Mouse (Mus musculus) testis, adult 2 months (tissue): ENCODE measurements around the gene B4galnt4. TPM values are rescaled to one million over a fixed set of nuclear protein-coding genes. Genes with fewer than 3 reads are reported as not detected.

Experiments
- H3K27ac ChIP-seq: fragments of 200-500 bp; 2 replicates; pipeline ENCODE4 v1.5.1; 2012; ENCODE audit warnings: low read depth, low read length; ENCODE audit not compliant: control insufficient read depth, insufficient read depth
- H3K27me3 ChIP-seq: fragments of 200-500 bp; 2 replicates; pipeline ENCODE4 v1.6.1; 2012; ENCODE audit warnings: mild to moderate bottlenecking, low read length, moderate library complexity; ENCODE audit not compliant: control insufficient read depth, insufficient read depth
- H3K36me3 ChIP-seq: fragments of 200-500 bp; 2 replicates; pipeline ENCODE4 v1.6.1; 2012; ENCODE audit warnings: mild to moderate bottlenecking, low read length; ENCODE audit not compliant: control insufficient read depth, insufficient read depth
- H3K4me1 ChIP-seq: fragments of 200-500 bp; 2 replicates; pipeline ENCODE4 v1.6.1; 2012; ENCODE audit warnings: low read length; ENCODE audit not compliant: control insufficient read depth, insufficient read depth
- H3K4me3 ChIP-seq: fragments of 200-500 bp; 2 replicates; pipeline ENCODE4 v1.5.1; 2012; ENCODE audit warnings: low read depth, mild to moderate bottlenecking, low read length, moderate library complexity, mixed read lengths; ENCODE audit not compliant: control insufficient read depth
- CTCF ChIP-seq: fragments of 200-500 bp; IDR thresholded peaks from 2 replicates; pipeline ENCODE4 v1.5.1; 2012; ENCODE audit warnings: low read depth, mild to moderate bottlenecking, inconsistent platforms, low read length, moderate library complexity; ENCODE audit not compliant: control insufficient read depth, insufficient read depth, insufficient replicate concordance
- POLR2A ChIP-seq: fragments of 200-500 bp; IDR thresholded peaks from 2 replicates; pipeline ENCODE4 v1.6.1; 2012; ENCODE audit warnings: low read depth, mild to moderate bottlenecking, inconsistent platforms, low read length, moderate library complexity; ENCODE audit not compliant: control insufficient read depth
- polyA plus RNA-seq: library from polyadenylated mRNA; depleted of rRNA; stranded (reverse); fragments of >200 nt; gene quantifications from 2 replicates; pipeline ENCODE4 v1.2.3, GENCODE M21; 2012

B4galnt4 gene
- polyA plus RNA-seq, 1 experiment: 18.0 TPM

GRCm38 (mm10) chr7:141038090-141039032 is 22.5 kb upstream of the B4galnt4 start:
- Histone ChIP-seq H3K4me1 (peaks cover 3% of the 10 kb centered on the region; the same call in 1 of the 2 replicates), H3K27ac (no peak overlapping the region), H3K36me3 (no peaks in the 10 kb centered on the region), H3K27me3 (no peaks in the 10 kb centered on the region), H3K4me3 (no peak overlapping the region)
- no peak for TF ChIP-seq CTCF
- no peak for TF ChIP-seq POLR2A

DNA sequence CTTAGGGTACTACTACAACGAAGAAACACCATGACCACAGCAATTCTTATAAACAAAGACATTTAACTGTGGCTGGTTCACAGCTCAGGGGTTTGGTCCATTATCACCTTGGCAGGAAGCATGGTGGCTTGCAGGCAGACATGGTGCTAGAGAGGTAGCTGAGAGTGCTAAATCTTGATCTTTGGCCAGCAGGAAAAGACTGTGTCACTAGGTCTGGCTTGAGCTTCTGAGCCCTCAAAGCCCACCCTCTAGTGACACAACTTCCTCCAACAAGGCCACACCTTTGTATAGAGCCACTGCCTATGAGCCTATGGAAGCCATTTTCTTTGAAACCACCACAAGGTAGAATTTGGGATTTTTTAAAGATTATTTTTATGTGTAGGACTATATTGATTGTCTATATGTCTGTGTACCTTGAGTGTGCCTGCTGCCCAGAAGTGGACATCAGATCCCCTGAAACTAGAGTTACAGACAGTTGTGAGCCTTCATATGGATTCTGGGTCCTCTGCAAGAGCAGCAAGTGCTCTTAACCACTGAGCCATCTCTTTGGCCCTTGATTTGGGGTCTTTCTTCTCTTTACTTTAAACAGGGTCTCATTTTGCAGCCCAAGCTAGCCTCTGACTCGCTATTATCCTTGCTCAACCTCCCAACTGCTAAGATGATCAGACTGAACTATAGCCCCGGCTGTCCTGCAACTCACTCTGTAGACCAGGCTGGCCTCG is 21.4 kb upstream of the B4galnt4 start:
- Histone ChIP-seq H3K4me1 (peaks cover 3% of the 10 kb centered on the region; the same call in 1 of the 2 replicates), H3K27me3 (no peaks in the 10 kb centered on the region), H3K4me3 (no peak overlapping the region), H3K36me3 (no peaks in the 10 kb centered on the region), H3K27ac (no peak overlapping the region)
- no peak for TF ChIP-seq POLR2A
- no peak for TF ChIP-seq CTCF

GRCm38 (mm10) chr7:141040867-141041606 is 19.9 kb upstream of the B4galnt4 start:
- Histone ChIP-seq H3K36me3 (no peaks in the 10 kb centered on the region), H3K4me1 (peaks cover 3% of the 10 kb centered on the region; the same call in 1 of the 2 replicates), H3K27me3 (no peaks in the 10 kb centered on the region), H3K27ac (no peak overlapping the region), H3K4me3 (no peak overlapping the region)
- TF ChIP-seq POLR2A (no peak), CTCF (no peak)

- Histone ChIP-seq H3K27ac (0 out of 2 replicates have a peak overlapping the region, but pooled peaks have one; percentile 23), H3K27me3 (no peaks in the 10 kb centered on the region), H3K36me3 (no peaks in the 10 kb centered on the region), H3K4me1 (peaks cover 3% of the 10 kb centered on the region; the same call in 1 of the 2 replicates), H3K4me3 (no peak overlapping the region)
- TF ChIP-seq CTCF (no peak), POLR2A (no peak)
These were observed 19.2 kb upstream of the B4galnt4 start for GRCm38 (mm10) chr7:141041661-141042060.

DNA sequence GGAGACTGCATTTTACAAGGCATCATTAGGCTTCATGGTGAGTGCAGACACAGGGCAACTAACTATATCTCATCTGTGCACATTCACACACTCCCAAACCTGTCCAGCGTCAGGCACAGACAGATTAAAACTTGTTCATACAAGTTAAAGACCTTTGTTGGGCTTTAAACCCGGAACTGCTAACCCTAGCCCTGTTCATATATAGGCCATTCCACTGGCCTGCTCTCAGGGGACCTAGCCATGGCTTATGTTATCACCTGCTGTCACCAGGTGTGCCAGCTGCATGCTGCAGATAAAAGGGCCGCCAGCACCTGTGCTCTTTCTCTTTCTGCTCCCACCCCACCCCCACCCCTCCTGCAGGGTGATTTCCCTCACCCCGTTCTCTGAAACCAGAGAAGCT is 18.4 kb upstream of the B4galnt4 start:
- no peak overlapping the region for H3K27ac ChIP-seq
- peaks cover 3% of the 10 kb centered on the region; the same call in 1 of the 2 replicates for H3K4me1 ChIP-seq
- H3K27me3 ChIP-seq: no peaks in the 10 kb centered on the region
- no peaks in the 10 kb centered on the region for H3K36me3 ChIP-seq
- H3K4me3 ChIP-seq: no peak overlapping the region
- TF ChIP-seq POLR2A: no peak
- no peak for TF ChIP-seq CTCF

DNA sequence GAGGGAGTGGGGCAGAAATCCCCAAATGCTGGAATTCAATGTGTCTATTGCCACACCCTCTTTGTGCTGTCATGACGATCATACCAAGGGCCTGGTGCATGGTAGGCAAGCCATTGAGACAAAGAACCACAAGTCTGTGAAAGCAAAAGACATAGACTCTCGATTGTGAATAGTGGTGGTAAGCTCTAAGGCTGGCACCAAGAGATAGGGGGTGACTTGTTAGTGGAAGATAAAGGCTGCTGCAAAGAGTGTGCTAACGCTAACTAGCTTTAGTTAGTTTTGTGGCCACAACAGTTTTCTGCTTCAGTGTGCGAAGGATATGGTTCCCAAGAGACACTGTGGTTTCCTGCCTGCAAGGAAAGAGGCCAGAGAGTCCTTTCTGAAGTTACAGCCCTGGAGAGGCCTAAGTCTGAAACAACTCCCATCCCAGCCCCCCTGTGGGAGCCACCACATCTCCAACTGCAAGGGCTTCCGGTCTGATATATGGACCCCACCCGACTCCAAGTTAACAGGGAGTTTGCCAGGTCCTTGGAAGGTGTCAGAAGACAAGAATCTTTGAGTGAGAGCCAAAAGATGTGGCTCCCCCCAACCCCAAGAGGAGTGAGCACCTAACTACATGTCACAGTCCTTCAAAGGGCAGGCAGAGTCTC is 13.8 kb upstream of the B4galnt4 start:
- Histone ChIP-seq H3K27me3 (no peaks in the 10 kb centered on the region), H3K4me1 (peaks cover 7% of the 10 kb centered on the region), H3K36me3 (no peaks in the 10 kb centered on the region), H3K4me3 (no peak overlapping the region), H3K27ac (peak overlapping the region; percentile 46)
- TF ChIP-seq POLR2A (no peak), CTCF (no peak)
